In genomic region chr12:72809798-72810197, GRCm38 (mm10) we compare ENCODE assay signal across 19 mouse cellular contexts. TPM values are rescaled to one million over a fixed set of nuclear protein-coding genes. Genes with fewer than 3 reads are reported as not detected.
DNase-seq lines count a peak whose midpoint lies in the region; ATAC-seq and TF ChIP-seq lines count a peak whose summit lies in the region.
"Had no signal": no experiment of that assay in that cellular context is flagged by ENCODE, and none has a peak within 500 bp of the region (broad histone marks: within the 10 kb centered on the region; RNA-seq: fewer than 3 reads in every experiment).

No protein-coding gene starts in this region.

- ATAC-seq in midbrain, postnatal 0 days (ENCODE audit: low FRiP score), result no peak
- ATAC-seq: forebrain, embryonic 14.5 days had no signal

- H3K9me3 ChIP-seq in CH12.LX (replicated peaks; ENCODE audit: low read length), result no peaks in the 10 kb centered on the region
- H3K9me3 ChIP-seq in midbrain, postnatal 0 days (ENCODE audit: low read length), result no peaks in the 10 kb centered on the region
- H3K9me3 ChIP-seq: heart, embryonic 15.5 days had no signal

- dilution Hi-C loops in CH12.LX (cut with MboI; ENCODE audit: extremely low pct_ligation_motif_present, extremely low pct_unique_long_range_greater_than_20kb, low sequenced_read_pairs), result no loop called here

- no peak overlapping the region for H3K4me3 ChIP-seq in CH12.LX (replicated peaks in 1 of 3; ENCODE audit: low read depth in 2 of 3, low read length in 2 of 3, poor library complexity in 1 of 3)
- H3K4me3 ChIP-seq in midbrain, postnatal 0 days (ENCODE audit: low read depth, low read length), result no peak overlapping the region
- H3K4me3 ChIP-seq: embryonic facial prominence, embryonic 13.5 days; heart, embryonic 15.5 days; limb, embryonic 12.5 days; megakaryocyte, embryonic 14.5 days had no signal

- H3K36me3 ChIP-seq in CH12.LX (replicated peaks in 1 of 2; ENCODE audit: control insufficient read depth in 1 of 2, insufficient read depth in 1 of 2, low read length in 1 of 2), result no peaks in the 10 kb centered on the region
- H3K36me3 ChIP-seq in midbrain, postnatal 0 days (ENCODE audit: insufficient read depth, low read length), result no peaks in the 10 kb centered on the region
- H3K36me3 ChIP-seq: embryonic facial prominence, embryonic 13.5 days; heart, embryonic 15.5 days; limb, embryonic 12.5 days had no signal

- TF ChIP-seq POLR2A in CH12.LX (IDR thresholded peaks at IDR 0.05; ENCODE audit: low read depth, low read length), result no peak

- whole genome bisulfite sequencing in large intestine, adult 2 months, result 31% methylated on average over 6 of the region's 6 CpGs
- 84% methylated on average over 6 of the region's 6 CpGs for WGBS in midbrain, postnatal 0 days

- TF ChIP-seq RAD21 in CH12.LX (IDR thresholded peaks at IDR 0.05; ENCODE audit: low read depth, low read length), result no peak

- DNase-seq in 416B (ENCODE audit: low read depth) (peak; percentile 64), CH12.LX (ENCODE audit: extremely low read depth) (peak; percentile 16), WW6 (ENCODE audit: low read depth, low spot score) (peak; percentile 54)
- DNase-seq in large intestine, adult 2 months (ENCODE audit: low read depth, low spot score), result peak; percentile 63
- DNase-seq in adrenal gland, postnatal 10 days, result no peak
- DNase-seq in right cerebral cortex, postnatal 4 days, result no peak
- no peak for DNase-seq in cerebellum, postnatal 4 days (ENCODE audit: low spot score in 2 of 2)
- DNase-seq in midbrain, postnatal 0 days (ENCODE audit: low spot score), result no peak
- DNase-seq: cerebellum, adult 8-10 months; gastrocnemius, postnatal 14 days; kidney, postnatal 36 days; lung, postnatal 10 days; retina, postnatal 1 day; thymus, postnatal 4 days had no signal

- no peak overlapping the region for H3K9ac ChIP-seq in CH12.LX (ENCODE audit: insufficient read depth, low read depth)
- no peak overlapping the region for H3K9ac ChIP-seq in midbrain, postnatal 0 days (replicated peaks; ENCODE audit: low read length, poor library complexity, severe bottlenecking)
- H3K9ac ChIP-seq: embryonic facial prominence, embryonic 13.5 days; heart, embryonic 15.5 days; limb, embryonic 12.5 days had no signal

- no peaks in the 10 kb centered on the region for H3K79me2 ChIP-seq in CH12.LX (replicated peaks; ENCODE audit: control insufficient read depth, extremely low read depth, insufficient read depth, poor library complexity, severe bottlenecking)

- H3K27ac ChIP-seq in CH12.LX (ENCODE audit: insufficient read depth, low read depth), result no peak overlapping the region
- no peak overlapping the region for H3K27ac ChIP-seq in midbrain, postnatal 0 days (ENCODE audit: low read depth, low read length)
- H3K27ac ChIP-seq: embryonic facial prominence, embryonic 13.5 days; heart, embryonic 15.5 days; limb, embryonic 12.5 days had no signal

- TF ChIP-seq CTCF in CH12.LX (conservative IDR thresholded peaks at IDR 0.05 in 1 of 2, IDR thresholded peaks at IDR 0.05 in 1 of 2; ENCODE audit: low read depth in 2 of 2, low read length in 2 of 2), result no peak
- TF ChIP-seq CTCF in midbrain, postnatal 0 days (IDR thresholded peaks at IDR 0.05), result no peak

- in situ Hi-C loops in CH12.LX (cut with MboI; ENCODE audit: low pct_ligation_motif_present, low pct_unique_long_range_greater_than_20kb, low sequenced_read_pairs), result no loop called here

- H3K27me3 ChIP-seq in CH12.LX (replicated peaks), result no peaks in the 10 kb centered on the region
- no peaks in the 10 kb centered on the region for H3K27me3 ChIP-seq in midbrain, postnatal 0 days (ENCODE audit: insufficient read depth, low read length)
- H3K27me3 ChIP-seq: embryonic facial prominence, embryonic 13.5 days; heart, embryonic 15.5 days; limb, embryonic 12.5 days had no signal

- H3K4me1 ChIP-seq in CH12.LX (ENCODE audit: control insufficient read depth in 1 of 2, insufficient read depth in 2 of 2), result no peaks in the 10 kb centered on the region
- H3K4me1 ChIP-seq in midbrain, postnatal 0 days (ENCODE audit: insufficient read depth, low read length), result no peaks in the 10 kb centered on the region
- H3K4me1 ChIP-seq: embryonic facial prominence, embryonic 13.5 days; heart, embryonic 15.5 days; limb, embryonic 12.5 days; megakaryocyte, embryonic 14.5 days had no signal

- no peak for TF ChIP-seq EP300 in CH12.LX (IDR thresholded peaks at IDR 0.05; ENCODE audit: low read length)

- H3K4me2 ChIP-seq in CH12.LX (ENCODE audit: insufficient read depth, low read depth, poor library complexity, severe bottlenecking), result no peak overlapping the region
- H3K4me2 ChIP-seq in midbrain, postnatal 0 days (ENCODE audit: low read depth, low read length, poor library complexity, severe bottlenecking), result no peak overlapping the region
- H3K4me2 ChIP-seq: embryonic facial prominence, embryonic 13.5 days; heart, embryonic 15.5 days; limb, embryonic 12.5 days had no signal

TF ChIP-seq in CH12.LX, 34 proteins besides CTCF, POLR2A, EP300 and RAD21:
- no peak for TF ChIP-seq JUN (IDR thresholded peaks at IDR 0.05; ENCODE audit: insufficient read depth, low read depth, low read length)

RNA-seq across cellular contexts. Expression of gene Ppm1a, which starts 52.5 kb away (rescaled TPM):
- total RNA-seq in CH12.LX (2012; rRNA removed) (78.8 and 80.0 TPM in 2 replicates), CH12.LX (2014; rRNA removed) (112 and 130 TPM in 2 replicates)
- 98.4 and 125 TPM in 2 replicates for polyA plus RNA-seq in CH12.LX (2012; ENCODE audit: insufficient read length, low read depth)
- 50.4 and 68.0 TPM in 2 replicates for polyA plus RNA-seq in large intestine, adult 2 months (2012; rRNA removed)
- 100 to 1,000 TPM; 252 to 260 TPM for total RNA-seq in adrenal gland, postnatal 10 days (2021)
- total RNA-seq in midbrain, postnatal 0 days (2014; rRNA removed), result 170 and 198 TPM in 2 replicates
- 70.6 and 79.3 TPM in 2 replicates for polyA plus RNA-seq in midbrain, postnatal 0 days (2015; fragmentation: Nextera tagmentation; extraction: Ambion mirVana)

Comparison
In these comparisons a context has a peak if more than half of its experiments do, and no peak if none do; other contexts are left out.
1. DNase-seq: peak in 416B (single experiment), CH12.LX (single experiment), WW6 (single experiment) and large intestine, adult 2 months (single experiment); none in adrenal gland, postnatal 10 days (single experiment), right cerebral cortex, postnatal 4 days (single experiment), cerebellum, postnatal 4 days (0 of 2) and midbrain, postnatal 0 days (single experiment).